Mouse (Mus musculus) embryo, embryonic 11 days (tissue): ENCODE measurements around the gene Dirc2.

Experiments used
- DNase-seq: peaks from one replicate; pipeline ENCODE4 v3.0.0-alpha.2; 2015

Dirc2 gene

GRCm38 (mm10) chr16:35678476-35678875, 90.7 kb downstream of the Dirc2 start:
- DNase-seq = peak; percentile 13

DNA sequence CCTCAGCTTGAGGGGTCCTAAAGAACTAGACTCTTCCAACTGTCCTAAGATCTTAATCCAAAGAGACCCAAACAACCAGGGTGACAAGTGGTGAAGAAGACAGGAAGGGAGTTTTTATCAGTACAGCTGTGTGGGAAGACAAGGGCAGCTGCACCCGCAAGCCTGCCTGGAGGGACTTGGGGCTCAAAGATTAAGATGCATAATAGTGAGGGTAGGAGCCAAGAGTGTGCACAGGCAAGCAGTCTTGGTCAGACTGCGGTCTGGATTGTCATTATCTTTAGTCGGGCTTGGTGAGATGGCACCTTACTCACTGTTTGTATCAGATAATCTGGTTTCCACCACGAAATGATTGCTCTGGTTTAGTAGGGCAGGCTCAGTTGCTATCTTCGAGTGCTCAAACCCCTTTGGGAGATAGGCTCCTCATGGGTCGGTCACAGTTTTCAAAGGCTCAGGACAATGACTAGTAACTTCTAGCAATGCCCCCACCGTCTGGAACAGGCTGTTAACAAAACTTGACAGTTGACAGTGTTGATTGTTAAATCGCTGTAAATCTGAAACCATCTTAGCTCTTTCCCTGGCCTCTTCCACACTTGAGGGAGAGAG, 91.5 kb downstream of the Dirc2 start:
- no peak for DNase-seq

DNA sequence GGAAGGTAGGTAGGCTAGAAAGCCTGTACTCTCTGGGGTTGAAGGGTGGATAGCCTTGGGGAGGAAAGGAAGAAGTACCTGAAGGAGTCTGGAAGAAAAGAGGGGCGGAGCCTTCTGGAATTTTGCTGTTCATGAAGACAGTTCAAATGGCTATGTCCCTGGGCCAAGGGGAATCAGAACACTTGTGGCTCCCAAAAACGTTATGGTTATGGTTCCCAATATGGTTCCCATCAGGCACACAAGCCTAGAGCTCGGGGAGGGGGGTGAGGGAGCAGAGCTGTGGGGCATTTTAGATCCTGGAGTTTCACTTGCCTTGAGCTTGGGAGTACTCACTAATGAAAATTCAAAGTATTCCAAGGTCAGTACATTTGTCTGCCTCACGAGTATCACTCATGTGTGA, 104.3 kb downstream of the Dirc2 start:
- DNase-seq = no peak

- no peak for DNase-seq
Observed at GRCm38 (mm10) chr16:35663831-35664414, 105.2 kb downstream of the Dirc2 start.

DNA sequence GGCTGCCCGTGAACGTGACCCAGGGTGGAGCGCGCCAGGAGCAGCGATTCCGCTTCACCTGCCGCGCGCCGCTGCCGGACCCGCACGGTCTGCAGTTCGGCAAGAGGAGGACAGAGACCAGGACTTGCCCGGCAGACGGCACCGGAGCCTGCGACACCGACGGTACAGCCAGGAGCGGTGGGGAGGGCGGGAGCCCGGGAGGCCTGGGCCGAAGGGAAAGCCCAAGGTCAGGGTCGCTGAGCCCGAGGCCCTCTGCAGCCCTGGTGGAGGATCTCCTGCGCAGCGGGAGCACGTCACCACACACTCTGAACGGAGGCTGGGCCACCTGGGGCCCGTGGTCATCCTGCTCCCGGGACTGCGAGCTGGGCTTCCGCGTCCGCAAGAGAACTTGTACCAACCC, 108.9 kb downstream of the Dirc2 start:
- peak; percentile 27 for DNase-seq

GRCm38 (mm10) chr16:35653951-35654350, 115.2 kb downstream of the Dirc2 start:
- DNase-seq = no peak

- DNase-seq = no peak
Observed at GRCm38 (mm10) chr16:35652706-35653105, 116.5 kb downstream of the Dirc2 start.

- DNase-seq = no peak
Observed at GRCm38 (mm10) chr16:35652206-35652605, 117.0 kb downstream of the Dirc2 start.

DNA sequence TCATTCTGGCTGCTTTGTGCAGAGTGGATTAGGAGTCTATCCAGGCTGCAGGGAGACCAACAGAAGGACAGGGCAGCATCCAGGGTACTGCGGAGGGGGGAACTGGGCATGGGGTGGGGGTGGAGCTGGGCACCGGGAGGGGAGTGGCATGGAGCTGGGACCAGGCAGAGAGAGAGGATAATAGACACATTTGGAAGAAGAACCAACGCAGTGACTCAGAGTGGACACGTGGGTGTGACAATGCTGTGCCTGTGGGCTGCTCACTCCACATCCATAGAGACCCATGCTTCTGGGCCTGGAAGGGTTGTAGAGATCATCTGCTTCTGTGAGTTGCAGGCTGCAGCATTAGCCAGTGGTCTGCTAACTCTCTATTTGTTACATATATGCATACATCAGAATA, 120.3 kb downstream of the Dirc2 start:
- no peak for DNase-seq
